Mouse (Mus musculus): Measurements from ENCODE around the gene Map3k11. TPM values are rescaled to one million over a fixed set of nuclear protein-coding genes. Genes with fewer than 3 reads are reported as not detected.

Gene Map3k11
- polyA plus RNA-seq, 2 experiments, result 20.7 to 30.1 TPM

DNA sequence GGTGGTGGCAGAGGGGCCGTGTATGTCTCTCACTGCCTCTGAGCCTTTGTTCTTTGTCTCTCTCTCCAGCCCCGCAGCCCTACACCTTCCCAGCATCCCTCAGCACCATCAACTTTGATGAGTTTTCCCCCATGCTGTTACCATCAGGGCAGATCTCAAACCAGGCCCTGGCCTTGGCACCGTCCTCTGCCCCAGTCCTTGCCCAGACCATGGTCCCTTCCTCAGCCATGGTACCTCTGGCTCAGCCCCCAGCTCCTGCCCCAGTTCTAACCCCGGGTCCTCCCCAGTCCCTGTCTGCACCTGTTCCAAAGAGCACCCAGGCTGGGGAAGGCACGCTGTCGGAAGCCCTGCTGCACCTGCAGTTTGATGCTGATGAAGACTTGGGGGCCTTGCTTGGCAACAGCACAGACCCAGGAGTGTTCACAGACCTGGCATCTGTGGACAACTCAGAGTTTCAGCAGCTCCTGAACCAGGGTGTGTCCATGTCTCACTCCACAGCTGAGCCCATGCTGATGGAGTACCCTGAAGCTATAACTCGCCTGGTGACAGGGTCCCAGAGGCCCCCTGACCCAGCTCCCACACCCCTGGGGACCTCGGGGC lies 41.7 kb upstream of the Map3k11 start:
- no peak overlapping the region for H3K4me3 ChIP-seq (replicated peaks; ENCODE audit: low read length)
- no peak overlapping the region for H3K4me2 ChIP-seq (replicated peaks; ENCODE audit: low read depth, low read length, severe bottlenecking)
- no peak for DNase-seq (ENCODE audit: low spot score)
- no peaks in the 10 kb centered on the region for H3K27me3 ChIP-seq (ENCODE audit: control insufficient read depth, insufficient read depth, low read length)
- no peak overlapping the region for H3K9ac ChIP-seq (ENCODE audit: low read depth, low read length, severe bottlenecking)
- peaks cover 76% of the 10 kb centered on the region for H3K36me3 ChIP-seq (ENCODE audit: control insufficient read depth, insufficient read depth, low read length)
- peaks cover 8% of the 10 kb centered on the region for H3K4me1 ChIP-seq (ENCODE audit: control insufficient read depth, insufficient read depth, low read length)
- H3K27ac ChIP-seq (replicated peaks; ENCODE audit: low read depth, low read length), result no peak overlapping the region
- no peak for ATAC-seq (ENCODE audit: low FRiP score, low read depth)
- 95% methylated on average over 8 of the region's 8 CpGs for WGBS
- H3K9me3 ChIP-seq (ENCODE audit: control insufficient read depth, low read length), result no peaks in the 10 kb centered on the region
- TF ChIP-seq POLR2A (IDR thresholded peaks at IDR 0.05; ENCODE audit: borderline replicate concordance, extremely low read depth, insufficient read depth, insufficient read length), result no peak

DNA sequence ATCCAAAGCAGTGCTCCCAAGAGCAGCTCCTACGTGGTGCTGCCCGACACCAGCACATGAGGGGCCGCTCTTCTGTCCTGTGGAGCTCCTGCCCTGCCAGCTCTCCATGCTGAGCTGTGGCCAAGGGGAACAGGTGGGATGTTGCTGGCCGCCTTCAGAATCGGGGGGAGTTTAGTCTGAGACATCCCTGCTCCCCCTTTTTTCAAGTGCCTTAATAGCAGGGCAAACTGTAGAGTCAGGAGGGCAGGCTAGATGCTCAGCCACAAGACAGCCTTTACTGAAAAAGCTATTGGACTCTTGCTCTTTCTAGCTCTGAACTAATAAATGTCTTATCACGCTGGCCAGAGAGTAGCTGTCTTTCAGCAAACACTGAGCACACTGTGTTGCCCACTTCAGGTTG lies 40.8 kb upstream of the Map3k11 start:
- peaks cover 8% of the 10 kb centered on the region for H3K4me1 ChIP-seq (ENCODE audit: control insufficient read depth, insufficient read depth, low read length)
- peaks cover 74% of the 10 kb centered on the region for H3K36me3 ChIP-seq (ENCODE audit: control insufficient read depth, insufficient read depth, low read length)
- no peak overlapping the region for H3K4me3 ChIP-seq (replicated peaks; ENCODE audit: low read length)
- no peak overlapping the region for H3K9ac ChIP-seq (ENCODE audit: low read depth, low read length, severe bottlenecking)
- DNase-seq (ENCODE audit: low spot score) (no peak), ATAC-seq (ENCODE audit: low FRiP score, low read depth) (no peak)
- H3K27ac ChIP-seq (replicated peaks; ENCODE audit: low read depth, low read length), result no peak overlapping the region
- WGBS, result 93% methylated on average over 6 of the region's 6 CpGs
- H3K9me3 ChIP-seq (ENCODE audit: control insufficient read depth, low read length), result no peaks in the 10 kb centered on the region
- no peaks in the 10 kb centered on the region for H3K27me3 ChIP-seq (ENCODE audit: control insufficient read depth, insufficient read depth, low read length)
- H3K4me2 ChIP-seq (replicated peaks; ENCODE audit: low read depth, low read length, severe bottlenecking), result no peak overlapping the region
- no peak for TF ChIP-seq POLR2A (IDR thresholded peaks at IDR 0.05; ENCODE audit: borderline replicate concordance, extremely low read depth, insufficient read depth, insufficient read length)

DNA sequence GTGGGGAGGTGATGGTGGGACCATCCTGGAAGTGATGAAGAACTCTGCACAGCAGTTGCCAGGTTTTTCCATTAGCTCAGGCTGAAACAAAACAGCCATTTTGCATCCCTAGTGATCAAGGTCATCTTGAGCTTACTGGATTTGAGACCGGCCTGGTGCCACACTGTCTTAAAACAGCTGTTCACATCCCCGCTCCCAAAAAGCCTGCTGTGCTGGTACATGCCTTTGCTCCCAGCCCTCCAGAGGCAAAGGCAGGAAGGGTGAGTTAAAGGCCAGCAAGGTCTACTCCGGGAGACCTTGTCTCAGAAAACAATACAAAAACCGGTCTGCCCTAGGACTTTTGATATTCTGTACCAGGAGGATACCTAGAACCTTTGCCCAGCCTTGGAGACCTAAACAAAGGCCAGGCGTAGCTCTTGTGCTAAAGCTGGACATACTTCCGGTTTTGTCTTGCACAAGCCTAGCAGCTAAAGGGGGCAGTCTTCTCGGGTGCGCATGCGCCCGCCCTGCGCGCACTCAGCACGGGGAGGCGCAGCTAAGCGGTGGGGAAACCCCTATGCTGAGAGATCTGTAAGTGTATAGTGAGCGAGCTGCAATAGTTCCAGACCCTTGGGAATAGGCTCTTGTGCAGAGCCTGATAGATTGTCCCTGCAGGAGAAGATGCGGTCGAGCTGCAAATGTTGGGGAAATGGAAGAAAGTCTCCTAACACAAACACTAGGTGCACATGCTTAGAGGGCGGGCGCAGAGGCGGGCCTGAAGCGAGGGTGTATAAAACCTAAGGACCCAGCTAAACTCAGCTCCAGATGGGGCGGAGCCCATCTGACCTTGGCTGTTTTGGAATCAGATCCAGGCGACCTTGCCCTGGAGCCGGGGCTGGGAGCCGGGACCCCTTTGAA lies 39.9 kb upstream of the Map3k11 start:
- WGBS, result 7% methylated on average over 26 of the region's 26 CpGs
- no peaks in the 10 kb centered on the region for H3K9me3 ChIP-seq (ENCODE audit: control insufficient read depth, low read length)
- ATAC-seq (ENCODE audit: low FRiP score, low read depth), result peak; percentile 86
- peaks cover 9% of the 10 kb centered on the region for H3K4me1 ChIP-seq (ENCODE audit: control insufficient read depth, insufficient read depth, low read length)
- peak overlapping the region; percentile 44 for H3K4me2 ChIP-seq (replicated peaks; ENCODE audit: low read depth, low read length, severe bottlenecking)
- peak overlapping the region; percentile 72 for H3K27ac ChIP-seq (replicated peaks; ENCODE audit: low read depth, low read length)
- peak overlapping the region; percentile 21 for H3K4me3 ChIP-seq (replicated peaks; ENCODE audit: low read length)
- 0 out of 2 replicates have a peak overlapping the region, but pooled peaks have one; percentile 3 for H3K9ac ChIP-seq (ENCODE audit: low read depth, low read length, severe bottlenecking)
- no peaks in the 10 kb centered on the region for H3K27me3 ChIP-seq (ENCODE audit: control insufficient read depth, insufficient read depth, low read length)
- 0 out of 2 replicates have a peak, but pooled peaks have one; percentile 33 for TF ChIP-seq POLR2A (IDR thresholded peaks at IDR 0.05; ENCODE audit: borderline replicate concordance, extremely low read depth, insufficient read depth, insufficient read length)
- peak; percentile 77 for DNase-seq (ENCODE audit: low spot score)
- peaks cover 67% of the 10 kb centered on the region for H3K36me3 ChIP-seq (ENCODE audit: control insufficient read depth, insufficient read depth, low read length)

DNA sequence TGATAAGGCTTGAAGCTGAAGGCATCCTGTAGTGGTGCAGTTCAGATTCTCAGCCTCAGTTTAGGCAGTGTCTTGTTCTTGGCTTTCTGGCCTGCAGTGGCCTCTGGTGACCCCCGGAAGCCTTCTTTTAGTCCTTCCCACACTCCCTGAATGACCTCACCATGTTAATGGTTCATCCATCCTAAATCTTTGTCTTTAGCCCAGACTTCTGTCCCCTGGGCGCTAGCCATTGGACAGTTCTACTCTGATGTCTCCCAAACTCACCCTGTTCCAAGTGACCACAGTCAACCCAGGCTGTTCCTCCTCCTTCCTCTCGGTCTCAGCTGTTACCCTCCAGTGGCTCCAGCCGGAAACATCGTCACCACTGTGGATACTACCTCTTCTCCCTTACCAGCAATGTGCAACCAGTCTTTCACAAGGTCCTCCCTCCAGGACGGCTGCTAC lies 39.2 kb upstream of the Map3k11 start:
- TF ChIP-seq POLR2A (IDR thresholded peaks at IDR 0.05; ENCODE audit: borderline replicate concordance, extremely low read depth, insufficient read depth, insufficient read length), result no peak
- Histone ChIP-seq H3K36me3 (ENCODE audit: control insufficient read depth, insufficient read depth, low read length) (peaks cover 63% of the 10 kb centered on the region), H3K4me3 (replicated peaks; ENCODE audit: low read length) (peak overlapping the region; percentile 21), H3K27ac (replicated peaks; ENCODE audit: low read depth, low read length) (no peak overlapping the region), H3K27me3 (ENCODE audit: control insufficient read depth, insufficient read depth, low read length) (peaks cover 3% of the 10 kb centered on the region; the same call in 1 of the 2 replicates), H3K9ac (ENCODE audit: low read depth, low read length, severe bottlenecking) (no peak overlapping the region), H3K9me3 (ENCODE audit: control insufficient read depth, low read length) (no peaks in the 10 kb centered on the region), H3K4me2 (replicated peaks; ENCODE audit: low read depth, low read length, severe bottlenecking) (peak overlapping the region; percentile 44), H3K4me1 (ENCODE audit: control insufficient read depth, insufficient read depth, low read length) (peaks cover 15% of the 10 kb centered on the region)
- ATAC-seq (ENCODE audit: low FRiP score, low read depth) (no peak), DNase-seq (ENCODE audit: low spot score) (no peak)
- 71% methylated on average over 6 of the region's 6 CpGs for WGBS

DNA sequence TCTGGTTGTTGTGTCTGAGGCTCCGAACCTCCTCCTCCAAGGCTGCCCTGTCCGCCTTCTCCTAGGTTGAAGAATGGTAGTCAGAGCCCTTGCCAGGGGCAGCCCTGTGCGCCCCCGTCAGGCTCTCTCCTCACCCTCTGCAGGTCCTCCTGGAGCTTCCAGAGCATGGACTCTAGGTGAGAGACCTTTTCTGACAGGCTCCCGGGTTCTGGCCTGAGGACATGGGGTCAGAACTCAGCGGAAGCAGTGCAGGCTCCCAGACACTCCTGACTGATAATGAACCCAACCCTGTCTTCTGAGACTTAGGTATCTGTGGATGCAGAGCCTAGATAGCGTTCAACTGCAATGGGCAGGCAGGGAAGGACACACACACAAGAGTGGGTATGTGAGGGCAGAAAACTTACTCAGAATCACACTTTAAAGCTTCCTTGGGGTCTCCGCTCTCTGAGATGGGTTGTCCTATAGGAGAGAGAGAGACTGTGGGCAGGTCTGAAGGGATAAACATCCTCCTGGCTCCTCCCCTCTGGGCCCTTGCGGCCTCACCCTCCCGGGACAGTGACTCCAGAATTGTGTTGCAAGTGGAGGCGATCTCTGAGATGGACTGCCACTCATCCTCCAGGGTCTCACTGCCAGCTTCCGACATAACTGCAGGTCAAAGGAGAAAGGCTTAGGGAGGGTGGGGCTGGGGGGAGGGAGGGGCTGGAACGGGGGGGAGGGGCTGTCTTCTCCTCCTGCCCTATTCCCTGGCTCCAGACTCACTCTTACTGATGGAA lies 36.9 kb upstream of the Map3k11 start:
- WGBS, result 62% methylated on average over 12 of the region's 13 CpGs
- H3K36me3 ChIP-seq (ENCODE audit: control insufficient read depth, insufficient read depth, low read length), result peaks cover 49% of the 10 kb centered on the region
- H3K4me1 ChIP-seq (ENCODE audit: control insufficient read depth, insufficient read depth, low read length), result peaks cover 22% of the 10 kb centered on the region
- peaks cover 18% of the 10 kb centered on the region; the same call in 1 of the 2 replicates for H3K27me3 ChIP-seq (ENCODE audit: control insufficient read depth, insufficient read depth, low read length)
- no peak overlapping the region for H3K4me3 ChIP-seq (replicated peaks; ENCODE audit: low read length)
- no peaks in the 10 kb centered on the region for H3K9me3 ChIP-seq (ENCODE audit: control insufficient read depth, low read length)
- no peak overlapping the region for H3K4me2 ChIP-seq (replicated peaks; ENCODE audit: low read depth, low read length, severe bottlenecking)
- no peak for DNase-seq (ENCODE audit: low spot score)
- no peak overlapping the region for H3K27ac ChIP-seq (replicated peaks; ENCODE audit: low read depth, low read length)
- H3K9ac ChIP-seq (ENCODE audit: low read depth, low read length, severe bottlenecking), result no peak overlapping the region
- no peak for TF ChIP-seq POLR2A (IDR thresholded peaks at IDR 0.05; ENCODE audit: borderline replicate concordance, extremely low read depth, insufficient read depth, insufficient read length)
- ATAC-seq (ENCODE audit: low FRiP score, low read depth), result no peak

All from limb, embryonic 14.5 days (tissue).